Mouse (Mus musculus) embryonic fibroblast, embryonic 13.5 days (primary cell): Measurements from ENCODE around the gene Gapdh. TPM values are rescaled to one million over a fixed set of nuclear protein-coding genes. Genes with fewer than 3 reads are reported as not detected.

Experiments used
- H3K27ac ChIP-seq: 2 replicates; pipeline ENCODE4 v1.5.1; 2012; ENCODE audit warnings: low read length, control low read depth, inconsistent platforms; ENCODE audit not compliant: insufficient read depth
- H3K4me1 ChIP-seq: 2 replicates; pipeline ENCODE4 v1.6.1; 2011; ENCODE audit warnings: low read length; ENCODE audit not compliant: control insufficient read depth, insufficient read depth
- H3K4me3 ChIP-seq: 2 replicates; pipeline ENCODE4 v1.5.1; 2011; ENCODE audit warnings: mild to moderate bottlenecking, control low read depth, low read length; ENCODE audit not compliant: insufficient read depth
- CTCF ChIP-seq: IDR thresholded peaks from 2 replicates; pipeline ENCODE4 v1.5.1; 2011; ENCODE audit warnings: mild to moderate bottlenecking, control low read depth, low read length, moderate library complexity, borderline replicate concordance; ENCODE audit not compliant: insufficient read depth
- POLR2A ChIP-seq: IDR thresholded peaks from 2 replicates; pipeline ENCODE4 v1.6.1; 2011; ENCODE audit warnings: low read depth, mild to moderate bottlenecking, control low read depth, low read length, moderate library complexity
- polyA plus RNA-seq: library from polyadenylated mRNA; stranded (reverse); fragments of >200 nt; gene quantifications from 2 replicates; pipeline ENCODE4 v1.2.4, GENCODE M21; 2011; ENCODE audit warnings: low read depth; ENCODE audit not compliant: missing spikeins, insufficient read length

Gene Gapdh
- polyA plus RNA-seq, 1 experiment, result 571 TPM

- H3K27ac ChIP-seq, result no peak overlapping the region
- H3K4me1 ChIP-seq, result no peaks in the 10 kb centered on the region
- TF ChIP-seq POLR2A (no peak), CTCF (no peak)
- H3K4me3 ChIP-seq, result peak overlapping the region; percentile 73; the same call in 1 of the 2 replicates
These were observed 27.1 kb upstream of the Gapdh start for GRCm38 (mm10) chr6:125193390-125193789.

DNA sequence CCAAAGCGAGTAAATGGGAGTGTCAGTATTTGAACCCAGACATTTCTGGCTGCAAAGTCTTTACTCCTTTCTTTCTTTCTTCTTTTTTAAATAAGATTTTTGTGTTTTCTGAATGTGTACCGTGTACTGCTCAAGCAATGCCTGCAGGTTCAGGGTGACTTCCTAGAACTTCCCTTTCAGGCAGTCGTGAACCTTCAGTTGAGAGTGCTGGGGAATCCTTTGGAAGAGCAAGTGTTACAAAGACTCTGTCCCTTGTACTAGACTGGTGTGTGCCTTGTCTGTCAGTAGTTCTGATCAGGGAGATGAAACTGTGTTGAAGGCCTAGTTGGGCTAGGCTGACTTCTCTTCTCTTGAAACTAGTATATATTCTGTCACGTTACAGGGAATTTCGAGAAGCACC is 26.6 kb upstream of the Gapdh start:
- peak overlapping the region; percentile 98 for H3K27ac ChIP-seq
- no peaks in the 10 kb centered on the region for H3K4me1 ChIP-seq
- H3K4me3 ChIP-seq, result peak overlapping the region; percentile 73
- TF ChIP-seq POLR2A (no peak), CTCF (no peak)

- H3K27ac ChIP-seq, result peak overlapping the region; percentile 98
- H3K4me3 ChIP-seq, result peak overlapping the region; percentile 73
- no peak for TF ChIP-seq CTCF
- TF ChIP-seq POLR2A, result peak; percentile 32
- H3K4me1 ChIP-seq, result no peaks in the 10 kb centered on the region
These were observed 25.9 kb upstream of the Gapdh start for GRCm38 (mm10) chr6:125192016-125192714.

DNA sequence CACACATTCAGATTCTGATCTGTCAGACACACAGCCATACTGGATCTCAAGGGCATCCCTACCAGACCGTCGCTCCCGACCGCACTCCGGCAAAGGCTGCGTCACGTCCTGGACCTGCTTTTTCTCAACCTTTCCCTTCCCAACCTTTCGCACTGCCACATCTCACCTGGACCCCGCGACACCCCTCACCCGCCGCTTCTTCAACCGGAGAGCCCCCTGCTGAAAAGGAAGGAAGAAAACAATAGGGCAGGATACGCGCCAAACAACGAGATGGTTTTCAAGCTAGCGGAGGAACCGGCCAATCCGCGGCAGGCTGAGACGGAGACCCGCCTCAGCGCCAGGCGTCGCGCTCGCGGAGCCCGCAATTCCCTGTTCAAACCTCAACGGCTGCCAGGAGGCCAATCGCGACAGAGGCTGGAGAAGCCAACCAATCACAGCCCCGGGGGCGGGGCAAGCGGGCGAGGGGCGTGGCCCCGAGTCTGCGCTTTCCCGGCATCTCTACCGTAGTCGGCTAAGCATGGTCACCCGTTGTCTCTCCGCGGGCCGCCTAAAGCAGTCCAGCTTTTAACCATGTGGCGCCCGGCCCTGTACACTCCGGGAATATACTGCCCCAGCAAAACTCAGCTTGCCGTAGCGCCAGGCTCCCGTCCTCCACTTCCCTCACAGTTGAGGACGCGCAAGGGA is 25.2 kb upstream of the Gapdh start, which contains the start of the genes Ncapd2 and Mrpl51:
Gene Ncapd2, minus strand, starts transcription at position 370 of the 684 bp plus-strand sequence.
Gene Mrpl51, plus strand, starts transcription at position 470 of the 684 bp plus-strand sequence.
- Histone ChIP-seq H3K27ac (peak within 1 kb of the TSS; percentile 98), H3K4me3 (peak within 1 kb of the TSS; percentile 84), H3K4me1 (no peaks in the 10 kb centered on the region)
- TF ChIP-seq POLR2A (no peak; the same call in 1 of the 2 replicates), CTCF (no peak)

GRCm38 (mm10) chr6:125190816-125191215 is 24.5 kb upstream of the Gapdh start:
- H3K27ac ChIP-seq, result no peak overlapping the region
- no peaks in the 10 kb centered on the region for H3K4me1 ChIP-seq
- TF ChIP-seq POLR2A (no peak), CTCF (no peak)
- peak overlapping the region; percentile 84 for H3K4me3 ChIP-seq

DNA sequence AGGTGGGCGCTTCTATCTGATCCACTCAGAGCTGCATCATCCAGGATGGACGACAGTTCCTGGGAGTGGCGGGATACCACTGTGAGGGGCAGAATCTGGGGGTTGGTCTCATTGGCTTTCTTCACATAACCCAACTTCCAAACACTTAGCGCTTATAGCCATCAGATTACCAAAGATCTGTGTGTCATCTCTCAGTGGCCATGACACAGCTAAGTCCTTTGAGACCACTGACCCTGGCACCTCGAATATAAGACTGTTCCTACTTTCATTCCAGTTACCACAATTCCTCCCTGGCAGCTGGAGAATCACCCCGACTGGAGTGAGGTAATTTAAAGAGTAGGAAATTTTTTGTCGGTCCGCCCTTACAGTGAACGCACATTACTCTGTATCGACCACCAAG is 19.9 kb upstream of the Gapdh start:
- no peak overlapping the region for H3K4me3 ChIP-seq
- H3K27ac ChIP-seq, result no peak overlapping the region
- no peak for TF ChIP-seq CTCF
- no peaks in the 10 kb centered on the region for H3K4me1 ChIP-seq

GRCm38 (mm10) chr6:125182133-125182532 is 15.9 kb upstream of the Gapdh start:
- TF ChIP-seq CTCF, result no peak
- TF ChIP-seq POLR2A, result no peak
- no peak overlapping the region for H3K4me3 ChIP-seq
- H3K4me1 ChIP-seq, result no peaks in the 10 kb centered on the region
- no peak overlapping the region for H3K27ac ChIP-seq

DNA sequence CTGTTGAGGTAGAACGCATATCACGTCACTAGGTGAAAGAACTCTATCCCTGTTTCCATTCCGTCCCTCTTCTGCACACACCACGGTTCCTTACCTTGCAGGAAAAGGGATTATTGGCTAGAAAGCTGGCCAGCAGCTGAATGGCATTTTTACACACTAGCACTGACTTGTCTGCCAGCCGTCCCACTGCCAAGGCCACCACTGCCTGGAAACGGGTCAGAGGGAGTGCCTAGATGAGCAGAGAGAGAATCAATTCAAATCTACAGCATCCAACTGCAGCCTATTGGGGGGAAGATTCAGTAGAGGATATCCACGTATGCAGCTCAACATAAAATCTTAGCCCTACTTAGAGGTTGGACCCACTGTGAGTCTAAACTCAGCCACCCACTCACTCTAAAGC is 13.3 kb upstream of the Gapdh start:
- Histone ChIP-seq H3K4me1 (no peaks in the 10 kb centered on the region), H3K27ac (no peak overlapping the region), H3K4me3 (no peak overlapping the region)
- no peak for TF ChIP-seq CTCF
- no peak for TF ChIP-seq POLR2A

- TF ChIP-seq POLR2A, result no peak
- TF ChIP-seq CTCF, result no peak
- H3K4me3 ChIP-seq, result no peak overlapping the region
- H3K27ac ChIP-seq, result no peak overlapping the region
- no peaks in the 10 kb centered on the region for H3K4me1 ChIP-seq
These were observed 9.2 kb upstream of the Gapdh start for GRCm38 (mm10) chr6:125175469-125175868.

DNA sequence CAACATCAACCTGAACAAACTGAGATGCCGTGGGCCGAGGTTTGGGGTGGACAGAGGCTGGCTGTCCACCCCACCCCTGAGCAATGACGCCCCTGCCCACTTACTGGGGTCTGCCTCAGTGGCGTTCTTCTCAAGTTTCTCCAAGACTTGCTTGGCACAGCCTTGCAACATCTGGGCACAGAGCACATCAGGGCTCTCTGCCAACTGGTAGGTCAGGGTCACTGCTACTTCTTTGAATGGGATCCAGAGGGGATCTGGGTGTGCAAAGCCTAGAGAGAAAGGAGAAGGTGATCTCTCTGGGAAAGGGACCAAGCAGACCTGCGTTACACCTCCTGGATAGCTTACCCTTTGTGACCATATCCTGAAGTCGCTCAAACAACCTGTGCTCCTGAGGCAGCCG is 7.0 kb upstream of the Gapdh start:
- TF ChIP-seq CTCF, result no peak
- no peak for TF ChIP-seq POLR2A
- Histone ChIP-seq H3K4me3 (no peak overlapping the region), H3K4me1 (no peaks in the 10 kb centered on the region), H3K27ac (no peak overlapping the region)

GRCm38 (mm10) chr6:125172474-125172873 is 6.2 kb upstream of the Gapdh start:
- Histone ChIP-seq H3K4me3 (no peak overlapping the region), H3K27ac (no peak overlapping the region)
- TF ChIP-seq POLR2A (no peak), CTCF (no peak)

More at GRCm38 (mm10) chr6:125172474-125172873, 6.2 kb upstream of the Gapdh start:
- peaks cover 3% of the 10 kb centered on the region; the same call in 1 of the 2 replicates for H3K4me1 ChIP-seq
